Mouse (Mus musculus): Measurements from ENCODE around the gene Ear6.

DNA sequence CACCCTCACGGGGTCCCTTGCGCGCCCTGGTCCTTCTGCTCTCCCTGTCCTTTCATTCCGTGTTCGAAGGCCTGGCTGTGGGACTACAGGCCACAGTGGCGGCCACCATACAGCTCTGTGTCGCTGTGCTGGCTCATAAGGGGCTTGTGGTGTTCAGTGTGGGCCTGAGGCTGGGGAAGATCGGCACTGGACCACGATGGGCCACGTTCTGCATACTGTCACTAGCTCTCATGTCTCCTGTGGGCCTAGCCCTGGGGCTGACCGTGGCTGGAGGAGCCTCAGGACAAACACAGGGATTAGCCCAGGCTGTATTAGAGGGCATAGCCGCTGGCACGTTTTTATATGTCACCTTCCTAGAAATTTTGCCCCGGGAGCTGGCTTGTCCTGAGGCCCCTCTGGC lies 41.6 kb downstream of the Ear6 start:
- TF ChIP-seq CTCF (IDR thresholded peaks at IDR 0.05; ENCODE audit: borderline replicate concordance, insufficient read depth, low read length) = no peak
- TF ChIP-seq POLR2A (IDR thresholded peaks at IDR 0.05; ENCODE audit: low read depth, low read length) = no peak

Data from embryonic fibroblast, embryonic 13.5 days (primary cell).